Mouse (Mus musculus) heart, embryonic 14.5 days (tissue): ENCODE measurements around the gene Art5. TPM values are rescaled to one million over a fixed set of nuclear protein-coding genes. Genes with fewer than 3 reads are reported as not detected.

ENCODE experiments used
- ATAC-seq: fragments of 200-750 bp; cut with Nextera tagmentation; 2 replicates; pipeline ENCODE4 v1.8.0; 2017; ENCODE audit warnings: low read depth, moderate TSS enrichment; ENCODE audit not compliant: insufficient number of reproducible peaks, insufficient read depth, low FRiP score
- H3K27ac ChIP-seq, 2 experiments: fragments of 200-500 bp in 1 of 2; fragments of 300-500 bp in 1 of 2; sonication (generic) in 1 of 2; replicated peaks in 1 of 2; 2 replicates each; pipeline ENCODE4 v1.5.1; 2012 to 2014; ENCODE audit warnings: low read depth in 2 of 2, low read length in 2 of 2, control low read depth in 1 of 2, mild to moderate bottlenecking in 1 of 2, mixed read lengths in 1 of 2; ENCODE audit not compliant: control insufficient read depth in 1 of 2, insufficient read depth in 1 of 2
- H3K27me3 ChIP-seq: fragments of 300-500 bp; sonication (generic); 2 replicates; pipeline ENCODE4 v1.6.1; 2014; ENCODE audit warnings: mild to moderate bottlenecking, low read length, control low read depth; ENCODE audit not compliant: control insufficient read depth, insufficient read depth
- H3K36me3 ChIP-seq: fragments of 300-500 bp; sonication (generic); 2 replicates; pipeline ENCODE4 v1.6.1; 2014; ENCODE audit warnings: mild to moderate bottlenecking, control low read depth, low read length, mixed read lengths; ENCODE audit not compliant: control insufficient read depth, insufficient read depth
- H3K4me1 ChIP-seq, 2 experiments: fragments of 200-500 bp in 1 of 2; fragments of 300-500 bp in 1 of 2; sonication (generic) in 1 of 2; 2 replicates each; pipeline ENCODE4 v1.6.1; 2012 to 2014; ENCODE audit warnings: low read length in 2 of 2, control low read depth in 1 of 2, mixed read lengths in 1 of 2; ENCODE audit not compliant: control insufficient read depth in 2 of 2, insufficient read depth in 2 of 2
- H3K4me2 ChIP-seq: fragments of 300-500 bp; sonication (generic); 2 replicates; pipeline ENCODE4 v1.6.1; 2014; ENCODE audit warnings: mild to moderate bottlenecking, low read length
- H3K4me3 ChIP-seq, 2 experiments: fragments of 200-500 bp in 1 of 2; fragments of 300-500 bp in 1 of 2; sonication (generic) in 1 of 2; 2 replicates each; pipeline ENCODE4 v1.5.1; 2012 to 2014; ENCODE audit warnings: low read length in 2 of 2, mild to moderate bottlenecking in 2 of 2, control low read depth in 1 of 2, low read depth in 1 of 2, moderate library complexity in 1 of 2; ENCODE audit not compliant: control insufficient read depth in 1 of 2, insufficient read depth in 1 of 2
- H3K9ac ChIP-seq: fragments of 300-500 bp; sonication (generic); 2 replicates; pipeline ENCODE4 v1.6.1; 2014; ENCODE audit warnings: mild to moderate bottlenecking, low read length
- H3K9me3 ChIP-seq: fragments of 300-500 bp; sonication (generic); 2 replicates; pipeline ENCODE4 v1.6.1; 2016; ENCODE audit warnings: low read length, control low read depth; ENCODE audit not compliant: control insufficient read depth
- WGBS: fragments of 180-500 bp; shearing (Covaris S2); extraction: QIAGEN DNeasy Blood & Tissue Kit; methylation state at CpG from one replicate; pipeline ENCODE4 v1.1.7; 2014; 5-methylcytosine and 5-hydroxymethylcytosine counted together
- polyA plus RNA-seq: library from polyadenylated mRNA; unstranded; fragments of >200 nt; fragmentation: Nextera tagmentation; extraction: Ambion mirVana; gene quantifications from 2 replicates; pipeline ENCODE4 v1.2.1, GENCODE M21; 2014

Art5 gene
- polyA plus RNA-seq, 1 experiment from 2014 or later: 1.3 TPM

DNA sequence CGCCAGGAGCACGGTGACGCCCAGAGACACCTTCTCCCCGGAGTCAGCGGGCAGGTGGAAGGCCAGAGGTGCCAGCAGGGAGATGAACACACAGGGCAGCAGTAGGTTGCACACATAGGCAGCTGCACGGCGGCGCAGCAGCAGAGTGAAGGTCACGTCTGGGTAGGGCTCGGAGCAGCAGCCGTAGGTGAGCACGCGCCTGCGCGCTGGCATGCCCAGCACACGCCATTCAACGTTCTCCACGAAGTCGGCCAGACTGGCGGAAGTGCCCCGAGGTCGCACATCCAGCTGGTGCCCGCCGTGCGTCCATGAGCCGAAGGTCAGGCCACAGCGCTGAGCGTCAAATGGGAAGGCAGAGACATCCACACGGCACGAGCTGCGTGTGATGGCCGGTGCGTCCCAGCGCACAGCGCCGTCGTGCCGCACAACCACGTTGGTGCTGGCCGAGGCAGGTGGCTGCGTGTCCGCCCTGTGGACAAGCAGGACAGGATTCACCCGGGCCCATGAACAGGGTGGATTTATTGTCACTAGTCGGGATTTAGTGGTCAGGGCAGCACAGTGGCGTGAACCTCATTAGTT is 4.0 kb upstream of the Art5 start:
- Histone ChIP-seq H3K27me3 (no peaks in the 10 kb centered on the region), H3K9ac (no peak overlapping the region), H3K36me3 (peaks cover 4% of the 10 kb centered on the region), H3K4me1 (no peaks in the 10 kb centered on the region), H3K4me2 (no peak overlapping the region), H3K9me3 (no peaks in the 10 kb centered on the region), H3K27ac (no peak overlapping the region), H3K4me3 (no peak overlapping the region)
- 69% methylated on average over 45 of the region's 45 CpGs for WGBS
- no peak for ATAC-seq

DNA sequence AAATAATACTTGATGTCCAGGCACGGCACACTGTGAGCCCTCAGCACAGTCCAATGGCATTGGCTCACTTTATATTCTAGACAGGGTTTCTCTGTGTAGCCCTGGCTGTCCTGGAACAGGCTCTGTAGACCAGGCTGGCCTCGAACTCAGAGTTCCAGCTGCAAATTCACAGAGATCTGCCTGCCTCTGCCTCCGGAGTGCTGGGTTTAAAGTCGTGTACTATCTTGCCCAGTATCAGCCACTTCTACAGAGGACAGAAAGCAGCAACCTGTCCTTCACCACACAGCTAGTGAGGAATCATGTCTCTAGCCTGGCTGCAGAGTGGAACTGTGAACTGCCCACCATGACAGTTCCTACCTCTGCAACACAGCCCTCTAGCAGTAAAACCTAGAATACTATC is 457 bp upstream of the Art5 start:
- Histone ChIP-seq H3K9ac (no peak overlapping the region), H3K27me3 (no peaks in the 10 kb centered on the region), H3K4me2 (no peak overlapping the region), H3K27ac (no peak overlapping the region), H3K9me3 (no peaks in the 10 kb centered on the region), H3K4me3 (no peak overlapping the region), H3K36me3 (no peaks in the 10 kb centered on the region), H3K4me1 (peaks cover 9 to 10% of the 10 kb centered on the region in 2 experiments; a peak in 2 of 4 replicates)
- ATAC-seq: no peak
- 83% methylated on average over 4 of the region's 4 CpGs for WGBS

DNA sequence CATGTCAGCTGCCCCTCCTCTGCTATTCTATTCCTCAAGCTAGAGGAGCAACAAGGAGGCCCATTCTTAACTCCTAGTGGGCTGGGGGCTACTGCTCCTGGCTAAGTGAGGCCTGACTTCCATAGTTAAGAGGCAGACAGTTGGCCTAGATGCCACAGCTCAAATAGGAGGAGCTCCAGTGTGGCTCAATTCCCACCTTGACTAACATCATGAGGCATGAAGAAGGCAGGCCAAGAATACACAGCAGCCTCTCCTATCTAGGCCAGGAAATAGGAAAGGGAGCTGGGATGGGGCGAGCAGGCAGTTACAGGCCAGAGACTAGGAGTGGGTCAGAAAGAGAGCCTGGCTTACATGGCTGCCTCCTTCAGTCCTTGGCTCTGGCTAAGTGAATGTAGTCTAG is 1.1 kb downstream of the Art5 start:
- Histone ChIP-seq H3K4me2 (no peak overlapping the region), H3K4me1 (peaks cover 10 to 11% of the 10 kb centered on the region in 2 experiments; a peak in 3 of 4 replicates), H3K9ac (no peak overlapping the region), H3K27me3 (no peaks in the 10 kb centered on the region), H3K9me3 (no peaks in the 10 kb centered on the region), H3K27ac (no peak overlapping the region), H3K36me3 (no peaks in the 10 kb centered on the region), H3K4me3 (no peak overlapping the region)
- WGBS: 67% methylated on average over 1 of the region's 1 CpGs
- no peak for ATAC-seq

DNA sequence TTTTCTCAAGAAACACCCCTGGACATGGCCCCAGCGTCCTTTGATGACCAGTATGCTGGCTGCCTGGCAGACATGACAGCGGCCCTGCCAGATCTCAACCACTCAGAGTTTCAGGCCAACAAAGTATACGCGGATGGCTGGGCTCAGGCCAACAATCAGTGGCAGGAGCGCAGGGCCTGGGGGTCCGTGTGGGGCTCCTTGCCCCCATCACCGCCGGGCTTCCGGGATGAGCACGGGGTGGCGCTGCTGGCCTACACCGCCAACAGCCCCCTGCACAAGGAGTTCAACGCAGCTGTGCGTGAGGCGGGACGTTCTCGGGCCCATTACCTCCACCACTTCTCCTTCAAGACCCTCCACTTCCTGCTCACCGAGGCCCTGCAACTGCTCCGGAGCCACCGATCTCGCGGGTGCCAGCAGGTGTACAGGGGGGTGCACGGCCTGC is 2.6 kb downstream of the Art5 start:
- Histone ChIP-seq H3K4me2 (peak overlapping the region; percentile 78), H3K9me3 (no peaks in the 10 kb centered on the region), H3K9ac (peak overlapping the region; percentile 65), H3K27ac (no peak overlapping the region), H3K27me3 (no peaks in the 10 kb centered on the region), H3K36me3 (no peaks in the 10 kb centered on the region), H3K4me1 (peaks cover 19 to 21% of the 10 kb centered on the region in 2 experiments; a peak in 3 of 4 replicates), H3K4me3 (peak overlapping the region; percentile 37 to 45)
- 7% methylated on average over 23 of the region's 23 CpGs for WGBS
- 0 out of 2 replicates have a peak, but pooled peaks have one; percentile 23 for ATAC-seq

DNA sequence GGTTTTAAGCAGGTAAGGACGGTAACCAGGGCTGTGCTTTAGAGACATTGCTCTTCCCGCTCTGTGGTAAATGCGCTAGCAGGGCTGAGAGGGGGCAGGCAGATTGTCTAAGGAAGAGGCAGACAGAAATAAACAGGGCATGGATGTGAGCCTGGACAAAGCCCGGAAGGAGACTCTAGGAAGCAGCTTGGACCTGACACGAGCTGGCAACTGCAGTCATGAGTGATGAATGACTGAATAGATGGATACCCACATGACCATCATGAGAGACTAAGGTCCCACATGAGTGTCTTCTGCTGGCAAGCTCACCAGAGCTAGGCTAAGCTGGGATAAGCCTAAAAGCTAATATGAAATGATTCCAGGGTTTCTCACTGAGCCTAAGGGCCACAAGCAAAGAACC is 5.2 kb downstream of the Art5 start:
- Histone ChIP-seq H3K27me3 (no peaks in the 10 kb centered on the region), H3K4me2 (no peak overlapping the region), H3K9me3 (no peaks in the 10 kb centered on the region), H3K4me3 (no peak overlapping the region), H3K27ac (no peak overlapping the region), H3K9ac (no peak overlapping the region), H3K4me1 (peaks cover 39 to 42% of the 10 kb centered on the region in 2 experiments), H3K36me3 (no peaks in the 10 kb centered on the region)
- no peak for ATAC-seq
- 52% methylated on average over 5 of the region's 5 CpGs for WGBS

DNA sequence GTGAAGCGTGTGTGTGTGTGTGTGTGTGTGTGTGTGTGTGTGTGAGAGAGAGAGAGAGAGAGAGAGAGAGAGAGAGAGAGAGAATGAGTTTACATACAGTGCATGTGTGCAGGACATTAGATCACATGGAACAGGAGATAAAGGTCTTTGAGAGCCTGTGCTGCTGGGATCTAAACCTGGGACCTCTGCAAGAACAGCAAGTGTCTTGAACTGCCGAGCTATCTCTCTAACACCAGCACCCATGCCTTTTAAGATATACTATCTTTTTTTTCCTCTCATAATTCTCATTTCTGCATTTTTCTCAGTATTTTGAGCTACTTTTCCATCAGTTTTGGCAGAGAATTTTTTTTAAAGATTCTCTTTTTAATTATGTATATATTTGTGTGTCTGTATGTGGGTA is 5.7 kb downstream of the Art5 start:
- H3K27ac ChIP-seq: no peak overlapping the region
- peaks cover 39 to 43% of the 10 kb centered on the region in 2 experiments for H3K4me1 ChIP-seq
- WGBS: 43% methylated on average over 2 of the region's 2 CpGs
- no peak for ATAC-seq
- no peaks in the 10 kb centered on the region for H3K27me3 ChIP-seq
- no peaks in the 10 kb centered on the region for H3K36me3 ChIP-seq
- no peak overlapping the region for H3K4me2 ChIP-seq
- H3K9ac ChIP-seq: no peak overlapping the region
- H3K9me3 ChIP-seq: no peaks in the 10 kb centered on the region
- no peak overlapping the region for H3K4me3 ChIP-seq

DNA sequence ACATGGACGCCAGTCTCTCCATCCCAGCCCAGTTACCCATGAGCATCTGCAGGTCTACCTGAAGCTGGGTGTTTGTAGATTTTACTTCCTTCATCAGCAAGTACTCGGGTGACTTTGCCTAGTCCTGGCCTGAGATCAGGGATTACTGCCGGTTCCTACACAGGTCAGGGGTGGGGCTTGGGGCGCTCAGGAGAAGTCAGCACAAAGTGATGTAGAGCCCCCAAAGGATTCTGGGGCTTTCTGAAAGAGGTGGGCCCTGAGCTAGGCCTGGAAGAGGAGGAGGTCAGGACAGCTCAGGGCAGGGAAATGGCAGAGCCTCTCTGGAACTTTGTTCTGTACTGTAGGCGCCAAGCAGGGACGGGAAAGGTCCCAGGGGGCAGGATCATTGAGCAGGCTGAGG is 6.6 kb downstream of the Art5 start:
- Histone ChIP-seq H3K4me2 (no peak overlapping the region), H3K27ac (peak overlapping the region in 1 of 2 experiments; percentile 16; a peak in 1 of 4 replicates), H3K4me3 (no peak overlapping the region), H3K4me1 (peaks cover 39 to 43% of the 10 kb centered on the region in 2 experiments), H3K9me3 (no peaks in the 10 kb centered on the region), H3K36me3 (no peaks in the 10 kb centered on the region), H3K27me3 (no peaks in the 10 kb centered on the region), H3K9ac (no peak overlapping the region)
- no peak for ATAC-seq
- 45% methylated on average over 6 of the region's 6 CpGs for WGBS

DNA sequence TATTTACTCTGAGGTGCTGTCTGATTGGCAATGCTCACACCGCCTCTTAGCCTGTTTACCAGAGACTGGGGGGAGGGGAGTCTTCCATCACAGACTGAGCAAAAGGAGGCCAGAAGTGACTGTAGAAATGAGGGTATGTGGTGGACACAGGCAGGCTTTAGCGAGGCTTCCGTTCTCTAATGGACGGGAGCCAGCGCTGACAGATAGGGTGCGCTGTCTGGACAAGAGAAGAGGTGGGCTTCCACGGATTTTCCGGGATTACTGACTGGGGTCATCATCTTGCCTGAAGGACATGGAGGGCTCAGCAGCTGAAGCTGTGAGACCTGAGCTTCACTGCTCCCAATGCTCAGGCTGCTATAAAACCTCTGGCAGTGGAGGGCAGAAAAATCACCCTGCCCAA is 7.0 kb downstream of the Art5 start:
- no peak overlapping the region; the same call in 1 of the 2 replicates for H3K9ac ChIP-seq
- H3K4me1 ChIP-seq: peaks cover 39 to 43% of the 10 kb centered on the region in 2 experiments
- no peaks in the 10 kb centered on the region for H3K27me3 ChIP-seq
- H3K27ac ChIP-seq: no peak overlapping the region; a peak in 1 of 4 replicates
- no peak overlapping the region for H3K4me2 ChIP-seq
- no peaks in the 10 kb centered on the region for H3K36me3 ChIP-seq
- WGBS: 41% methylated on average over 8 of the region's 8 CpGs
- no peak for ATAC-seq
- H3K9me3 ChIP-seq: no peaks in the 10 kb centered on the region
- no peak overlapping the region for H3K4me3 ChIP-seq
